ENCODE assay signal across 10 mouse cellular contexts in genomic region chr9:101495768-101496167, GRCm38 (mm10).
A peak's percentile ranks its signal among the peaks of the same experiment; 100 is the strongest.
DNase-seq lines count a peak whose midpoint lies in the region.
"Had no signal": no experiment of that assay in that cellular context is flagged by ENCODE, and none has a peak within 500 bp of the region (broad histone marks: within the 10 kb centered on the region; RNA-seq: fewer than 3 reads in every experiment).

No protein-coding gene starts in this region.

- peak; percentile 1 to 30 for DNase-seq in frontal cortex, adult 2 months (ENCODE audit: extremely low spot score in 1 of 2, low spot score in 1 of 2)
- no peak for DNase-seq in frontal cortex, postnatal 14 days (ENCODE audit: low spot score in 2 of 2)
- DNase-seq in right cerebral cortex, postnatal 10 days (ENCODE audit: low spot score in 2 of 2) = peak; percentile 40 to 44
- DNase-seq in right cerebral cortex, postnatal 14 days = no peak
- peak; percentile 14 to 19 for DNase-seq in layer of hippocampus, postnatal 25 days (ENCODE audit: extremely low spot score in 1 of 2, low spot score in 1 of 2)
- DNase-seq in lung, postnatal 25 days (ENCODE audit: low spot score) = no peak
- DNase-seq in kidney, adult 18-20 months = no peak
- DNase-seq: adrenal gland, postnatal 10 days; kidney, adult 8-10 months; thymus, adult 2 months had no signal

Comparison
In these comparisons a context has a peak if more than half of its experiments do, and no peak if none do; other contexts are left out.
1. DNase-seq: peak in frontal cortex, adult 2 months (2 of 2), right cerebral cortex, postnatal 10 days (2 of 2) and layer of hippocampus, postnatal 25 days (2 of 2); none in frontal cortex, postnatal 14 days (0 of 2), right cerebral cortex, postnatal 14 days (single experiment), lung, postnatal 25 days (single experiment) and kidney, adult 18-20 months (single experiment).